Mouse (Mus musculus) ES-E14 (cell line): ENCODE results near the gene Jak3.

Source experiments
- CHD2 ChIP-seq: IDR thresholded peaks from 2 replicates; pipeline ENCODE4 v1.6.1; 2014; ENCODE audit warnings: mild to moderate bottlenecking, low read depth, low read length, inconsistent platforms
- HCFC1 ChIP-seq: IDR thresholded peaks from 2 replicates; pipeline ENCODE4 v1.6.1; 2012; ENCODE audit warnings: low read length, inconsistent platforms, borderline replicate concordance; ENCODE audit not compliant: insufficient read depth
- MAFK ChIP-seq: IDR thresholded peaks from 2 replicates; pipeline ENCODE4 v1.6.1; 2014; ENCODE audit warnings: mild to moderate bottlenecking, low read depth, low read length, inconsistent platforms; ENCODE audit not compliant: insufficient read depth
- ZC3H11A ChIP-seq: IDR thresholded peaks from 2 replicates; pipeline ENCODE4 v1.6.1; 2012; ENCODE audit warnings: low read depth, mild to moderate bottlenecking, inconsistent platforms, low read length, borderline replicate concordance
- ZNF384 ChIP-seq: IDR thresholded peaks from 2 replicates; pipeline ENCODE4 v1.6.1; 2012; ENCODE audit warnings: low read depth, low read length, inconsistent platforms

DNA sequence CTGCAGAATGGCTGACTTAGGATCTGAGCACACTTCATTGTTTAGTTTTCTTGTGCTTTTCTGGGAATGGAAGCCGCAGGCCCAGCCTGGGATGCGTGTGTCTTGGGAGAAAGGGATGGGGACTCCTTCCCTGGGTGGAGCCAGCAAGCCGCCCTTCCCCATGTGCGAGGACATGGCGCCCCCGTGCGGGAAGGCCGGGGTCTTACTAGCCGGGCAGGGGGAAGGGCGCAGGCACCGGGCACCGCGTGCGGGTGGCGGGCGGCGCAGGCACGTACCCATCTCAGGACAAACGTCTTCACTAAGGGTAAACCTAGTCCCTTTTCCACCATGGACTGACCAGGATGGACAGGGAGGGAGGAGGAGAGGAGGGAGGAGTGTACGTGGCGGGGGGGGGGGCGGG lies 42.9 kb upstream of the Jak3 start:
- TF ChIP-seq HCFC1 (no peak), MAFK (no peak), CHD2 (no peak), ZNF384 (no peak), ZC3H11A (0 out of 2 replicates have a peak, but pooled peaks have one; percentile 20)
